Mouse (Mus musculus) hindbrain, embryonic 13.5 days (tissue): Measurements from ENCODE around the gene Kif14. TPM values are rescaled to one million over a fixed set of nuclear protein-coding genes. Genes with fewer than 3 reads are reported as not detected.
"Not testable (repeated sequence)": the region's sequence is repeated elsewhere in the genome, so short reads cannot be mapped to it uniquely, and the experiment has no call there.

Experiments
- ATAC-seq: fragments of 200-750 bp; cut with Nextera tagmentation; 2 replicates; pipeline ENCODE4 v1.8.0; 2017; ENCODE audit warnings: moderate TSS enrichment; ENCODE audit not compliant: low FRiP score
- H3K27ac ChIP-seq: fragments of 300-500 bp; sonication (generic); 2 replicates; pipeline ENCODE4 v1.5.1; 2015; ENCODE audit warnings: inconsistent platforms, mild to moderate bottlenecking, moderate library complexity
- H3K27me3 ChIP-seq: fragments of 300-500 bp; sonication (generic); 2 replicates; pipeline ENCODE4 v1.6.1; 2015; ENCODE audit warnings: mild to moderate bottlenecking, inconsistent platforms
- H3K36me3 ChIP-seq: fragments of 300-500 bp; sonication (generic); 2 replicates; pipeline ENCODE4 v1.6.1; 2015; ENCODE audit warnings: mild to moderate bottlenecking, inconsistent platforms
- H3K4me1 ChIP-seq: fragments of 300-500 bp; sonication (generic); replicated peaks from 2 replicates; pipeline ENCODE4 v1.6.1; 2015; ENCODE audit warnings: inconsistent platforms
- H3K4me2 ChIP-seq: fragments of 300-500 bp; sonication (generic); 2 replicates; pipeline ENCODE4 v1.6.1; 2015; ENCODE audit warnings: inconsistent platforms, mild to moderate bottlenecking, moderate library complexity
- H3K4me3 ChIP-seq: fragments of 300-500 bp; sonication (generic); 2 replicates; pipeline ENCODE4 v1.5.1; 2015; ENCODE audit warnings: mild to moderate bottlenecking, inconsistent platforms
- H3K9ac ChIP-seq: fragments of 300-500 bp; sonication (generic); 2 replicates; pipeline ENCODE4 v1.6.1; 2015; ENCODE audit warnings: mild to moderate bottlenecking, inconsistent platforms
- H3K9me3 ChIP-seq: fragments of 300-500 bp; sonication (generic); 2 replicates; pipeline ENCODE4 v1.6.1; 2016; ENCODE audit warnings: inconsistent platforms
- WGBS: fragments of 180-500 bp; shearing (Covaris S2); methylation state at CpG from one replicate; pipeline ENCODE4 v1.1.7; 2015; 5-methylcytosine and 5-hydroxymethylcytosine counted together
- polyA plus RNA-seq: library from polyadenylated mRNA; unstranded; fragments of >200 nt; fragmentation: Nextera tagmentation; extraction: Ambion mirVana; gene quantifications from 2 replicates; pipeline ENCODE4 v1.2.1, GENCODE M21; 2015

Kif14 gene
- polyA plus RNA-seq, 1 experiment from 2014 or later, result 1.1 TPM

GRCm38 (mm10) chr1:136506255-136506654, 40.1 kb downstream of the Kif14 start:
- H3K36me3 ChIP-seq, H3K27ac ChIP-seq, H3K4me2 ChIP-seq, H3K4me1 ChIP-seq, ATAC-seq, H3K9ac ChIP-seq, H3K27me3 ChIP-seq, H3K9me3 ChIP-seq, H3K4me3 ChIP-seq: not testable (repeated sequence)
- WGBS, result 87% methylated on average over 10 of the region's 10 CpGs

- Histone ChIP-seq H3K36me3 (no peaks in the 10 kb centered on the region; the same call in 1 of the 2 replicates), H3K9ac (no peak overlapping the region), H3K27ac (no peak overlapping the region), H3K4me3 (no peak overlapping the region), H3K27me3 (no peaks in the 10 kb centered on the region), H3K4me2 (no peak overlapping the region), H3K4me1 (no peaks in the 10 kb centered on the region), H3K9me3 (no peaks in the 10 kb centered on the region)
- no peak for ATAC-seq
- 60% methylated on average over 6 of the region's 6 CpGs for WGBS
These were observed 46.2 kb downstream of the Kif14 start for GRCm38 (mm10) chr1:136512317-136512716.

GRCm38 (mm10) chr1:136513181-136513580, 47.0 kb downstream of the Kif14 start:
- no peak for ATAC-seq
- WGBS, result 88% methylated on average over 11 of the region's 11 CpGs

GRCm38 (mm10) chr1:136518699-136519356, 52.7 kb downstream of the Kif14 start:
- Histone ChIP-seq H3K9ac (no peak overlapping the region), H3K27me3 (no peaks in the 10 kb centered on the region), H3K4me2 (no peak overlapping the region), H3K36me3 (no peaks in the 10 kb centered on the region; the same call in 1 of the 2 replicates), H3K27ac (no peak overlapping the region), H3K4me3 (no peak overlapping the region), H3K4me1 (no peaks in the 10 kb centered on the region), H3K9me3 (no peaks in the 10 kb centered on the region)
- 77% methylated on average over 7 of the region's 7 CpGs for WGBS
- no peak for ATAC-seq

More at GRCm38 (mm10) chr1:136513181-136513580, 47.0 kb downstream of the Kif14 start:
- Histone ChIP-seq H3K27ac (no peak overlapping the region), H3K9me3 (no peaks in the 10 kb centered on the region), H3K4me1 (no peaks in the 10 kb centered on the region), H3K9ac (no peak overlapping the region), H3K36me3 (no peaks in the 10 kb centered on the region; the same call in 1 of the 2 replicates), H3K27me3 (no peaks in the 10 kb centered on the region), H3K4me3 (no peak overlapping the region), H3K4me2 (no peak overlapping the region)

GRCm38 (mm10) chr1:136521363-136521937, 55.3 kb downstream of the Kif14 start:
- WGBS, result 80% methylated on average over 11 of the region's 11 CpGs
- Histone ChIP-seq H3K4me1 (0 out of 2 replicates have a peak, but pooled peaks cover 3% of the 10 kb centered on the region), H3K4me2 (no peak overlapping the region), H3K27ac (no peak overlapping the region), H3K9me3 (no peaks in the 10 kb centered on the region), H3K36me3 (no peaks in the 10 kb centered on the region; the same call in 1 of the 2 replicates), H3K9ac (no peak overlapping the region), H3K4me3 (no peak overlapping the region), H3K27me3 (no peaks in the 10 kb centered on the region)
- ATAC-seq, result no peak

- Histone ChIP-seq H3K36me3 (no peaks in the 10 kb centered on the region), H3K4me1 (0 out of 2 replicates have a peak, but pooled peaks cover 3% of the 10 kb centered on the region), H3K9ac (no peak overlapping the region), H3K27me3 (no peaks in the 10 kb centered on the region), H3K9me3 (no peaks in the 10 kb centered on the region), H3K27ac (no peak overlapping the region), H3K4me3 (no peak overlapping the region), H3K4me2 (no peak overlapping the region)
- 35% methylated on average over 2 of the region's 2 CpGs for WGBS
- no peak for ATAC-seq
These were observed 58.8 kb downstream of the Kif14 start for GRCm38 (mm10) chr1:136524917-136525316.

- Histone ChIP-seq H3K27ac (no peak overlapping the region), H3K4me3 (no peak overlapping the region), H3K27me3 (no peaks in the 10 kb centered on the region), H3K36me3 (no peaks in the 10 kb centered on the region), H3K9ac (no peak overlapping the region), H3K4me2 (no peak overlapping the region), H3K4me1 (0 out of 2 replicates have a peak, but pooled peaks cover 3% of the 10 kb centered on the region), H3K9me3 (no peaks in the 10 kb centered on the region)
- peak; percentile 37; the same call in 1 of the 2 replicates for ATAC-seq
- 51% methylated on average over 6 of the region's 6 CpGs for WGBS
These were observed 59.7 kb downstream of the Kif14 start for GRCm38 (mm10) chr1:136525818-136526217.

GRCm38 (mm10) chr1:136527163-136527562, 61.0 kb downstream of the Kif14 start:
- H3K9me3 ChIP-seq, result no peaks in the 10 kb centered on the region
- ATAC-seq, result no peak
- H3K4me1 ChIP-seq, result 0 out of 2 replicates have a peak, but pooled peaks cover 3% of the 10 kb centered on the region
- no peak overlapping the region for H3K4me2 ChIP-seq
- 86% methylated on average over 16 of the region's 16 CpGs for WGBS
- H3K27me3 ChIP-seq, result no peaks in the 10 kb centered on the region
- H3K4me3 ChIP-seq, result no peak overlapping the region
- no peak overlapping the region for H3K9ac ChIP-seq
- no peak overlapping the region for H3K27ac ChIP-seq
- no peaks in the 10 kb centered on the region for H3K36me3 ChIP-seq

GRCm38 (mm10) chr1:136532556-136532955, 66.4 kb downstream of the Kif14 start:
- Histone ChIP-seq H3K9me3 (0 out of 2 replicates have a peak, but pooled peaks cover 4% of the 10 kb centered on the region), H3K9ac (no peak overlapping the region), H3K27ac (no peak overlapping the region), H3K4me1 (no peaks in the 10 kb centered on the region), H3K36me3 (no peaks in the 10 kb centered on the region), H3K4me3 (no peak overlapping the region), H3K27me3 (no peaks in the 10 kb centered on the region), H3K4me2 (no peak overlapping the region)
- no peak for ATAC-seq
- WGBS, result 91% methylated on average over 3 of the region's 3 CpGs

- 86% methylated on average over 6 of the region's 6 CpGs for WGBS
- Histone ChIP-seq H3K27me3 (no peaks in the 10 kb centered on the region), H3K9me3 (peaks cover 4% of the 10 kb centered on the region; the same call in 1 of the 2 replicates), H3K4me1 (0 out of 2 replicates have a peak, but pooled peaks cover 3% of the 10 kb centered on the region), H3K4me2 (no peak overlapping the region), H3K36me3 (no peaks in the 10 kb centered on the region), H3K27ac (no peak overlapping the region), H3K4me3 (no peak overlapping the region), H3K9ac (no peak overlapping the region)
- no peak for ATAC-seq
These were observed 70.8 kb downstream of the Kif14 start for GRCm38 (mm10) chr1:136536947-136537346.

- Histone ChIP-seq H3K36me3 (no peaks in the 10 kb centered on the region), H3K9ac (no peak overlapping the region), H3K4me3 (no peak overlapping the region), H3K27ac (no peak overlapping the region), H3K9me3 (peaks cover 4% of the 10 kb centered on the region; the same call in 1 of the 2 replicates), H3K4me1 (0 out of 2 replicates have a peak, but pooled peaks cover 3% of the 10 kb centered on the region), H3K4me2 (no peak overlapping the region), H3K27me3 (no peaks in the 10 kb centered on the region)
- no peak for ATAC-seq
- 92% methylated on average over 4 of the region's 4 CpGs for WGBS
These were observed 72.1 kb downstream of the Kif14 start for GRCm38 (mm10) chr1:136538247-136538646.

- Histone ChIP-seq H3K4me3 (no peak overlapping the region), H3K9ac (no peak overlapping the region), H3K4me1 (peaks cover 3% of the 10 kb centered on the region; the same call in 1 of the 2 replicates), H3K27ac (no peak overlapping the region), H3K4me2 (no peak overlapping the region), H3K36me3 (no peaks in the 10 kb centered on the region), H3K9me3 (peaks cover 4% of the 10 kb centered on the region; the same call in 1 of the 2 replicates), H3K27me3 (no peaks in the 10 kb centered on the region)
- no peak for ATAC-seq
- 56% methylated on average over 9 of the region's 9 CpGs for WGBS
These were observed 74.3 kb downstream of the Kif14 start for GRCm38 (mm10) chr1:136540407-136540895.
